ENCODE assay signal across 13 mouse cellular contexts in genomic region chr11:78069646-78070045, GRCm38 (mm10). TPM values are rescaled to one million over a fixed set of nuclear protein-coding genes. Genes with fewer than 3 reads are reported as not detected.
DNase-seq lines count a peak whose midpoint lies in the region; ATAC-seq and TF ChIP-seq lines count a peak whose summit lies in the region.
"Had no signal": no experiment of that assay in that cellular context is flagged by ENCODE, and none has a peak within 500 bp of the region (broad histone marks: within the 10 kb centered on the region; RNA-seq: fewer than 3 reads in every experiment).

No protein-coding gene starts in this region.

- no peak for TF ChIP-seq CTCF in lung, embryonic 14.5 days (IDR thresholded peaks at IDR 0.05; ENCODE audit: low read depth)
- no peak for TF ChIP-seq CTCF in stomach, postnatal 0 days (IDR thresholded peaks at IDR 0.05; ENCODE audit: low read depth)

- no peak for DNase-seq in lung, embryonic 14.5 days
- DNase-seq in lung, postnatal 36 days: no peak
- DNase-seq in embryonic facial prominence, embryonic 10.5 days (ENCODE audit: low spot score): no peak
- DNase-seq in stomach, postnatal 0 days (ENCODE audit: low spot score): no peak
- no peak for DNase-seq in adrenal gland, postnatal 10 days
- no peak for DNase-seq in right cerebral cortex, postnatal 25 days
- DNase-seq: cerebellum, postnatal 25 days; kidney, postnatal 10 days; midbrain, embryonic 14.5 days; thymus, postnatal 25 days had no signal

- no peak overlapping the region for H3K4me3 ChIP-seq in lung, embryonic 14.5 days (ENCODE audit: low read depth, low read length)
- no peak overlapping the region for H3K4me3 ChIP-seq in embryonic facial prominence, embryonic 10.5 days
- peak overlapping the region; percentile 69 for H3K4me3 ChIP-seq in liver, embryonic 15.5 days (replicated peaks)
- no peak overlapping the region for H3K4me3 ChIP-seq in stomach, postnatal 0 days (ENCODE audit: low read depth, low read length)
- H3K4me3 ChIP-seq: hindbrain, embryonic 13.5 days had no signal

- H3K4me1 ChIP-seq in lung, embryonic 14.5 days (ENCODE audit: insufficient read depth): no peaks in the 10 kb centered on the region
- H3K4me1 ChIP-seq in embryonic facial prominence, embryonic 10.5 days: 0 out of 2 replicates have a peak, but pooled peaks cover 3% of the 10 kb centered on the region
- peaks cover 67% of the 10 kb centered on the region for H3K4me1 ChIP-seq in liver, embryonic 15.5 days (replicated peaks)
- no peaks in the 10 kb centered on the region for H3K4me1 ChIP-seq in stomach, postnatal 0 days (replicated peaks; ENCODE audit: control insufficient read depth, insufficient read depth)
- H3K4me1 ChIP-seq: hindbrain, embryonic 13.5 days had no signal

- no peak for TF ChIP-seq EP300 in stomach, postnatal 0 days (optimal IDR thresholded peaks at IDR 0.05)

- H3K9me3 ChIP-seq in lung, embryonic 14.5 days (ENCODE audit: low read depth, low read length): no peaks in the 10 kb centered on the region
- H3K9me3 ChIP-seq in embryonic facial prominence, embryonic 10.5 days: no peaks in the 10 kb centered on the region
- no peaks in the 10 kb centered on the region for H3K9me3 ChIP-seq in liver, embryonic 15.5 days (replicated peaks)
- H3K9me3 ChIP-seq in stomach, postnatal 0 days (ENCODE audit: control insufficient read depth, low read length): no peaks in the 10 kb centered on the region
- H3K9me3 ChIP-seq: hindbrain, embryonic 13.5 days had no signal

- no peak overlapping the region for H3K4me2 ChIP-seq in lung, embryonic 14.5 days
- peak overlapping the region; percentile 78 for H3K4me2 ChIP-seq in liver, embryonic 15.5 days
- H3K4me2 ChIP-seq in stomach, postnatal 0 days (replicated peaks; ENCODE audit: low read depth): no peak overlapping the region
- H3K4me2 ChIP-seq: hindbrain, embryonic 13.5 days had no signal

- peaks cover 28% of the 10 kb centered on the region for H3K36me3 ChIP-seq in lung, embryonic 14.5 days (ENCODE audit: insufficient read depth)
- H3K36me3 ChIP-seq in embryonic facial prominence, embryonic 10.5 days (replicated peaks): peaks cover 42% of the 10 kb centered on the region
- H3K36me3 ChIP-seq in liver, embryonic 15.5 days (replicated peaks): peaks cover 25% of the 10 kb centered on the region
- peaks cover 13% of the 10 kb centered on the region for H3K36me3 ChIP-seq in stomach, postnatal 0 days (ENCODE audit: control insufficient read depth, insufficient read depth, low read length)

- 77% methylated on average over 6 of the region's 6 CpGs for WGBS in lung, embryonic 14.5 days
- 84% methylated on average over 6 of the region's 6 CpGs for WGBS in embryonic facial prominence, embryonic 10.5 days
- WGBS in liver, embryonic 15.5 days (ENCODE audit: insufficient replicate concordance): 21% methylated on average over 6 of the region's 6 CpGs
- 69% methylated on average over 6 of the region's 6 CpGs for WGBS in stomach, postnatal 0 days

- no peak overlapping the region; the same call in 1 of the 2 replicates for H3K27ac ChIP-seq in lung, embryonic 14.5 days (ENCODE audit: low read depth)
- H3K27ac ChIP-seq in embryonic facial prominence, embryonic 10.5 days (replicated peaks): 0 out of 2 replicates have a peak overlapping the region, but pooled peaks have one; percentile 19
- peak overlapping the region; percentile 100 for H3K27ac ChIP-seq in liver, embryonic 15.5 days (replicated peaks)
- no peak overlapping the region for H3K27ac ChIP-seq in stomach, postnatal 0 days (replicated peaks)
- H3K27ac ChIP-seq: hindbrain, embryonic 13.5 days had no signal

- ATAC-seq in lung, embryonic 14.5 days (ENCODE audit: insufficient read depth): peak; percentile 66; the same call in 1 of the 2 replicates
- ATAC-seq in liver, embryonic 15.5 days (ENCODE audit: insufficient read depth): peak; percentile 71
- 0 out of 2 replicates have a peak, but pooled peaks have one; percentile 33 for ATAC-seq in stomach, postnatal 0 days (ENCODE audit: low FRiP score, low TSS enrichment)
- ATAC-seq: lung, postnatal 0 days had no signal

- no peak overlapping the region for H3K9ac ChIP-seq in lung, embryonic 14.5 days
- peak overlapping the region; percentile 90 for H3K9ac ChIP-seq in liver, embryonic 15.5 days
- no peak overlapping the region; the same call in 1 of the 2 replicates for H3K9ac ChIP-seq in stomach, postnatal 0 days (ENCODE audit: low read length)
- H3K9ac ChIP-seq: hindbrain, embryonic 13.5 days had no signal

- H3K27me3 ChIP-seq in lung, embryonic 14.5 days (ENCODE audit: insufficient read depth, low read length): no peaks in the 10 kb centered on the region
- H3K27me3 ChIP-seq in embryonic facial prominence, embryonic 10.5 days (replicated peaks; ENCODE audit: low read depth, poor library complexity, severe bottlenecking): no peaks in the 10 kb centered on the region
- no peaks in the 10 kb centered on the region for H3K27me3 ChIP-seq in liver, embryonic 15.5 days
- H3K27me3 ChIP-seq in stomach, postnatal 0 days (ENCODE audit: control insufficient read depth, insufficient read depth, low read length): no peaks in the 10 kb centered on the region
- H3K27me3 ChIP-seq: hindbrain, embryonic 13.5 days had no signal

RNA-seq across cellular contexts. Expression of gene Eral1, which starts 10.5 kb away (rescaled TPM):
- polyA plus RNA-seq in lung, embryonic 14.5 days (2014; fragmentation: Nextera tagmentation; extraction: Ambion mirVana): 37.5 and 38.5 TPM in 2 replicates
- polyA plus RNA-seq in embryonic facial prominence, embryonic 10.5 days (2016; fragmentation: Nextera tagmentation; extraction: Ambion mirVana): 40.9 and 41.5 TPM in 2 replicates
- 13.8 and 13.9 TPM in 2 replicates for polyA plus RNA-seq in liver, embryonic 15.5 days (2015; fragmentation: Nextera tagmentation; extraction: Ambion mirVana)
- polyA plus RNA-seq in stomach, postnatal 0 days (2015; fragmentation: Nextera tagmentation; extraction: Ambion mirVana): 12.8 and 15.0 TPM in 2 replicates
- 10 to 100 TPM; 30.4 to 35.0 TPM for total RNA-seq in adrenal gland, postnatal 10 days (2021)

RNA-seq across cellular contexts. Expression of gene Fam222b, which starts 24.8 kb away (rescaled TPM):
- 17.8 and 17.9 TPM in 2 replicates for polyA plus RNA-seq in lung, embryonic 14.5 days (2014; fragmentation: Nextera tagmentation; extraction: Ambion mirVana)
- polyA plus RNA-seq in embryonic facial prominence, embryonic 10.5 days (2016; fragmentation: Nextera tagmentation; extraction: Ambion mirVana): 28.2 and 29.9 TPM in 2 replicates
- polyA plus RNA-seq in liver, embryonic 15.5 days (2015; fragmentation: Nextera tagmentation; extraction: Ambion mirVana): 4.2 and 4.3 TPM in 2 replicates
- 5.1 and 5.6 TPM in 2 replicates for polyA plus RNA-seq in stomach, postnatal 0 days (2015; fragmentation: Nextera tagmentation; extraction: Ambion mirVana)
- 10 to 100 TPM; 14.7 to 15.3 TPM for total RNA-seq in adrenal gland, postnatal 10 days (2021)

RNA-seq across cellular contexts. Expression of gene Flot2, which starts 31.9 kb away (rescaled TPM):
- 51.4 and 57.4 TPM in 2 replicates for polyA plus RNA-seq in lung, embryonic 14.5 days (2014; fragmentation: Nextera tagmentation; extraction: Ambion mirVana)
- polyA plus RNA-seq in embryonic facial prominence, embryonic 10.5 days (2016; fragmentation: Nextera tagmentation; extraction: Ambion mirVana): 57.8 and 60.9 TPM in 2 replicates
- polyA plus RNA-seq in liver, embryonic 15.5 days (2015; fragmentation: Nextera tagmentation; extraction: Ambion mirVana): 25.1 and 27.3 TPM in 2 replicates
- polyA plus RNA-seq in stomach, postnatal 0 days (2015; fragmentation: Nextera tagmentation; extraction: Ambion mirVana): 30.9 and 31.5 TPM in 2 replicates
- 10 to 100 TPM; 79.1 to 95.9 TPM for total RNA-seq in adrenal gland, postnatal 10 days (2021)

RNA-seq across cellular contexts. Expression of gene Dhrs13, which starts 37.6 kb away (rescaled TPM):
- 17.7 and 22.7 TPM in 2 replicates for polyA plus RNA-seq in lung, embryonic 14.5 days (2014; fragmentation: Nextera tagmentation; extraction: Ambion mirVana)
- polyA plus RNA-seq in embryonic facial prominence, embryonic 10.5 days (2016; fragmentation: Nextera tagmentation; extraction: Ambion mirVana): 12.8 and 13.2 TPM in 2 replicates
- polyA plus RNA-seq in liver, embryonic 15.5 days (2015; fragmentation: Nextera tagmentation; extraction: Ambion mirVana): 14.9 and 16.3 TPM in 2 replicates
- polyA plus RNA-seq in stomach, postnatal 0 days (2015; fragmentation: Nextera tagmentation; extraction: Ambion mirVana): 7.3 and 7.9 TPM in 2 replicates
- 10 to 100 TPM in 1 of 2 experiments, 1 to 10 TPM in 1; 8.6 to 10.4 TPM for total RNA-seq in adrenal gland, postnatal 10 days (2021)

Comparison
In these comparisons a context has a peak if more than half of its experiments do, and no peak if none do; other contexts are left out.
1. H3K27ac ChIP-seq: peak in embryonic facial prominence, embryonic 10.5 days (single experiment) and liver, embryonic 15.5 days (single experiment); none in lung, embryonic 14.5 days (single experiment) and stomach, postnatal 0 days (single experiment).
2. Peak in every context shown above with its lines, with median percentiles within 50 percentile points of each other: ATAC-seq.